Mouse (Mus musculus) ZHBTc4 (cell line): ENCODE measurements around the gene Dlg1.
"Not testable (repeated sequence)": the region's sequence is repeated elsewhere in the genome, so short reads cannot be mapped to it uniquely, and the experiment has no call there.

ENCODE experiments used
- DNase-seq: peaks from one replicate; pipeline ENCODE4 v3.0.0-alpha.2; 2011; ENCODE audit warnings: low read depth, low spot score

Dlg1 gene

GRCm38 (mm10) chr16:31655531-31655930 is 7.7 kb upstream of the Dlg1 start:
- DNase-seq = no peak

GRCm38 (mm10) chr16:31657502-31657901 is 5.7 kb upstream of the Dlg1 start:
- DNase-seq = peak; percentile 28

GRCm38 (mm10) chr16:31658539-31659334 is 4.5 kb upstream of the Dlg1 start:
- DNase-seq = no peak

- no peak for DNase-seq
Measured at GRCm38 (mm10) chr16:31659453-31659852, 3.8 kb upstream of the Dlg1 start.

- peak; percentile 12 for DNase-seq
Measured at GRCm38 (mm10) chr16:31662556-31663378, 476 bp upstream of the Dlg1 start.

DNA sequence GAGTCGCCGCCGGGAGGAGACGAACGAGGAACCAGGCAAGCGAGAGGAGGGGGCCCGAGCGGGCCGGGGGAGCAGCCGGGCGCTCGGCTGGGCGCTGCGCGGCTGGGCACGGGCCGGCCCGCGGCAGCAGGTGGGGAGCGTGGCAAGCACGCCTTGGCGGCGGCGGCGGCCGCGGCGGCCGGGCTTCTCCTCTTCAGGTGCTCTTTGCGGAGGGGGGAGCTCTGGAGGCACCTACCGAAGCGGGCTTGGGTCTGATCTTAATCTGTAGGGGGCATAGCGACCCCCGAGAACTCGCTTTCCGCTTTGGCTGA is 999 bp downstream of the Dlg1 start:
- peak; percentile 56 for DNase-seq

GRCm38 (mm10) chr16:31672202-31672601 is 9.0 kb downstream of the Dlg1 start:
- DNase-seq = peak; percentile 62

DNA sequence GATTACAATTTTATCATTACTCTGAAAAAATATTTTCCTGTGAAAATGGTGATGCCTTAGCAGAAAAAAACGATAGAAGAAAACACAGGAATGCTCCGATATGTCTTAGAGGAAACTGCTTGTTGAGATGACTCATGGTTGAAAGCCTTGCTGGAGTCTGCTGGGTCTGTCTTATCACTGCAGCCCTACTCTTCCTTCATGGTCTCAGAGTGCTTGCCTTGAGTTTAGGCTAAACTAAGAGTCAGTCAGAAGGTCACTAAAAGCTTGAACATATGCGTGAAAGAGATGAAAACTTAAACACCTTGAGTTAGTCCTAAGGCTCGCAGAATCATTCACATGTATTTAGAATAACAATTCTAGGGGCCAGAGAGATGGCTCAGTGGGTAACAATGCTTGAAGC is 14.2 kb downstream of the Dlg1 start:
- no peak for DNase-seq

- no peak for DNase-seq
Measured at GRCm38 (mm10) chr16:31682291-31682690, 19.0 kb downstream of the Dlg1 start.

- no peak for DNase-seq
Measured at GRCm38 (mm10) chr16:31683670-31684430, 20.6 kb downstream of the Dlg1 start.

GRCm38 (mm10) chr16:31684771-31685170 is 21.5 kb downstream of the Dlg1 start:
- no peak for DNase-seq

DNA sequence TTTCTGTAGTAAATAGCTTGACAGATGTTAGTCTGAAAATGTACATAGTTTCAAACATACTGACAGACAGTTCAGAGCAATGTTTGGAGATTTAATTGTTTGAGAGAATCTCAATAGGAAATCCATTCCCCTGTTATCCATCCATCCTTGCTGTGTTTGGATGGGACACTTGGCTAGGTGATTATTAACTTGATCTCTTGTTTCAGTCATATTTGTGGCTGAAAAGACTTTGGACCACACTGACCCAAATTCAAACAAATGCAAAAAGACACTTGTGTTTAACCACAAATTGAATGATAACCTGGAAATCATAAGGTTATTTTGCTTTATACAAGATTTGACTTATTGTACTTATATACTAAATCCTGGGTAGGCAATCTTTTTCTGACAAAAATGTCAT is 24.5 kb downstream of the Dlg1 start:
- no peak for DNase-seq

DNA sequence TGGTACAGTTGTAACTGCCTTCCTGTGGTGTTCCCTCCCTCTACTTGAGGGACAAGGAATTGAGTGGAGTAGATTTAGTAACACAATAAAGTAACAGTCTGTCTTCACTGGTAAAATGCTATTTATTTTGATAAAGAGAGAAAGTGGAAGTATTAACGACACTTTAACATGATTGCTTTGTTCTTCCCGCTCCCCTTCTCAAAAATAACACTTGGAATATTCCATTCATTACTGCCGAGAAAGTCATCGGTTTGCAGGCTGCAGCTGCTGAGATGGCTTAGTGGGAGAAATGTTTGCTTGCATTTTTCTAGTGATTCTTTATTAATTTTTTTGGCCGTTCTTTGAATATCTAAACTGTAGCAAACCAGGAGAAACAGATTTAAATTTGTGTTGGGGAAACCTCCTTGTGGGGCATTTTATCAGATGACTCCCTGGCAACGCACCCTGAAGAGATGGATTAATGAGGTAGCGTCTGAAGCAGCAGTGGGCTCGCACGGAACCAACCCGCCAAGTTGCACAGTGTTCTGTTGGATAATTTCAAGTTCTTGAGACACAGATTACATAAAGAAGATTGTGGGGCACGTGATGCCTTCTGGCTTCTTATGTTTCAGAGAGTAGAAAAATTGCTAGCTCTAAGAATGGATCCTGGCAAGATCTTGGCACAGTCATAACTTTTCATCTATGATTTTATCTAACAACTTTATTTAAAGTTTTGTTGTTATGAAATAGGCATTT is 32.2 kb downstream of the Dlg1 start:
- DNase-seq = no peak

- no peak for DNase-seq
Measured at GRCm38 (mm10) chr16:31696367-31696766, 33.1 kb downstream of the Dlg1 start.

DNA sequence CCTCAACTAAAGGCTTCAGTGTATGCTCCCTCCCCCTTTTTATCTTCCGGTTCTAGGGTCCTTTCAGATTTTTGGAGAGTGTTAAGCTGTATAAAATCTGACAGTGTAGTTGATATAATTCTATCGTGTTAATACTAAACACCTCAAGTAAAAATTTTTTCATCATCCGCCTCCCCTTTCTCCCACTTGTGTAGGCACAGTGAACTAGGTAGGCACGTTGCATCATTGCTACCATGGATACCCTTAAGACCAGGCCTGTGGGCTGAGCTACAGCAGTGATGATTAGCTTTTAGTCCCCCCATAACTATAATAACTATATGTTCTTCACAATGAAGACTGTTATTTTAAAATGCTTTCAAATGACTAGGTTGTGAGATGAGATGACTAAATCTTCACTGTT is 34.1 kb downstream of the Dlg1 start:
- DNase-seq = no peak

- no peak for DNase-seq
Measured at GRCm38 (mm10) chr16:31705213-31705612, 42.0 kb downstream of the Dlg1 start.

DNA sequence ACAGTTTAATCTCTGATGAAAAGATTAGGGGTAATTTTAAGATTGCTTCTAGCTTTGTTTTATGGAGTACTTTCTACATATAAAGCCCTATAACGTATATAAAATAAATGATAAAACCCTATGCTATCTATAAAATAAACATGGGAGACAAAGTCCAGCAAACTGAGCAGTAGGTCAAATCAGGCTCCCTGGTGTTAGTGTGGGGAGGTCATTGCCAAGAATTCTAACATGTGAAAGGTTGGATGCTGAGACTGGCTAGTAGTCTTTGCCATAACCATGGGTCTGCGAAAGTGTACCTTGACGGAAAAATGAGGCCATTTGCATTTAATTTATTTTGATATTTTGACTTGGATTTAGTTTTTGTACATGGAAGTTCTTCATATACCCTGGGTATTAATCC is 42.7 kb downstream of the Dlg1 start:
- DNase-seq = no peak

DNA sequence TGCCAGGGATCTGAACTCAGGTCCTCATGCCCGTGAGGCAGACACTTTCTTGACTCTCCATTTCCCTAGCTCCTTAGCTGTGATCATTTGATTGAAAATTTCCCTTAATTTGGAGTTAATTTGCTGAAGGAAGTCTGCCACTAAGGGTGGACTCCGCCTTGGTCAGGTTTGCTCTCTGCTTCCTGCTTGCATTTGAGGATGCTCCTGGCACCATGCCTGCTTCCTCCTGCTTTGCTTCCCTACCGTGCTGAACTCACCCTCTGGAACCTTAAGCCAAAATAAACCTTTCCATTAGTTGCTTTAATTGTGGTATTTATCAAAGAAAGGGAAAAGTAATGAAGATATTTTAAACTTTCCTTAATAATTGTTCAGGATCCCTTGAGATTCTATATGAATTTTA is 44.1 kb downstream of the Dlg1 start:
- no peak for DNase-seq

DNA sequence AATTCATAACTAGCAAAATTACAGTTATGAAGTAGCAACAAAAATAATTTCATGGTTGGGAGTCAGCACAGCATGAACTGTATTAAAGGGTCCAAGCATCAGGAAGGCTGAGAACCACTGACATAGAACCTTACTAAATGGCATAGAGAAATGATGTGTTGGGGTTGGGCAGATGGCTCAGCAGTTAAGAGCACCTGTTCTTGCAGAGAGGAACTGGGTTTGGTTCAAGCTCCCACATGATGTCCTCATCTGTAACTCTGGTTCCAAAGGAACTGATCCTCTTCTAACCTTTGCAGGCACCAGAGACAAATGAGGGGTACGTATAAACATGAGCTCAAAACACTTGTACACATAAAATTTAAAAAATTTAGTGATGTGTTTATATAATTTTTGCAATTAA is 59.7 kb downstream of the Dlg1 start:
- DNase-seq = no peak

- peak; percentile 47 for DNase-seq
Measured at GRCm38 (mm10) chr16:31724121-31724520, 60.9 kb downstream of the Dlg1 start.

- no peak for DNase-seq
Measured at GRCm38 (mm10) chr16:31724818-31725217, 61.6 kb downstream of the Dlg1 start.

GRCm38 (mm10) chr16:31730971-31731370 is 67.7 kb downstream of the Dlg1 start:
- not testable (repeated sequence) for DNase-seq
